Mouse (Mus musculus) limb, embryonic 14.5 days (tissue): ENCODE measurements around the gene Adam11. TPM values are rescaled to one million over a fixed set of nuclear protein-coding genes. Genes with fewer than 3 reads are reported as not detected.

Experiments used
- ATAC-seq: fragments of 200-750 bp; cut with Nextera tagmentation; 2 replicates; pipeline ENCODE4 v1.8.0; 2017; ENCODE audit warnings: low read depth, moderate number of reproducible peaks, moderate TSS enrichment; ENCODE audit not compliant: low FRiP score
- DNase-seq: peaks from one replicate; pipeline ENCODE4 v3.0.0-alpha.2; 2015; ENCODE audit warnings: low spot score
- H3K27ac ChIP-seq: fragments of 300-500 bp; sonication (generic); replicated peaks from 2 replicates; pipeline ENCODE4 v1.5.1; 2014; ENCODE audit warnings: low read depth, mild to moderate bottlenecking, low read length, moderate library complexity, mixed read lengths
- H3K27me3 ChIP-seq: fragments of 300-500 bp; sonication (generic); 2 replicates; pipeline ENCODE4 v1.6.1; 2014; ENCODE audit warnings: low read length, mixed read lengths; ENCODE audit not compliant: control insufficient read depth, insufficient read depth
- H3K36me3 ChIP-seq: fragments of 300-500 bp; sonication (generic); 2 replicates; pipeline ENCODE4 v1.6.1; 2014; ENCODE audit warnings: mild to moderate bottlenecking, low read length, moderate library complexity, mixed read lengths; ENCODE audit not compliant: control insufficient read depth, insufficient read depth
- H3K4me1 ChIP-seq: fragments of 300-500 bp; sonication (generic); 2 replicates; pipeline ENCODE4 v1.6.1; 2014; ENCODE audit warnings: antibody characterized with exemption, low read length, mixed read lengths; ENCODE audit not compliant: control insufficient read depth, insufficient read depth
- H3K4me2 ChIP-seq: fragments of 300-500 bp; sonication (generic); replicated peaks from 2 replicates; pipeline ENCODE4 v1.6.1; 2014; ENCODE audit warnings: low read depth, mild to moderate bottlenecking, low read length, moderate library complexity; ENCODE audit not compliant: severe bottlenecking
- H3K4me3 ChIP-seq: fragments of 300-500 bp; sonication (generic); replicated peaks from 2 replicates; pipeline ENCODE4 v1.5.1; 2014; ENCODE audit warnings: low read length
- H3K9ac ChIP-seq: fragments of 300-500 bp; sonication (generic); 2 replicates; pipeline ENCODE4 v1.6.1; 2014; ENCODE audit warnings: mild to moderate bottlenecking, low read depth, low read length, moderate library complexity; ENCODE audit not compliant: severe bottlenecking
- H3K9me3 ChIP-seq: fragments of 300-500 bp; sonication (generic); 2 replicates; pipeline ENCODE4 v1.6.1; 2016; ENCODE audit warnings: low read length; ENCODE audit not compliant: control insufficient read depth
- POLR2A ChIP-seq: fragments of 200-500 bp; IDR thresholded peaks from 2 replicates; pipeline ENCODE4 v1.8.0; 2012; ENCODE audit warnings: inconsistent platforms, mild to moderate bottlenecking, moderate library complexity, borderline replicate concordance; ENCODE audit not compliant: insufficient read depth, insufficient read length; ENCODE audit errors: extremely low read depth
- WGBS: fragments of 180-500 bp; shearing (Covaris S2); extraction: QIAGEN DNeasy Blood & Tissue Kit; methylation state at CpG from one replicate; pipeline ENCODE4 v1.1.7; 2014; 5-methylcytosine and 5-hydroxymethylcytosine counted together
- polyA plus RNA-seq, 2 experiments: library from polyadenylated mRNA; depleted of rRNA in 1 of 2; stranded (reverse) in 1 of 2; unstranded in 1 of 2; fragments of >200 nt; fragmentation: Nextera tagmentation in 1 of 2; extraction: Ambion mirVana in 1 of 2; gene quantifications; 2 replicates each; pipeline versions ENCODE4 v1.2.1 to v1.2.3; 2012 to 2014

Adam11 gene
- polyA plus RNA-seq, 2 experiments: 5.6 to 21.0 TPM

DNA sequence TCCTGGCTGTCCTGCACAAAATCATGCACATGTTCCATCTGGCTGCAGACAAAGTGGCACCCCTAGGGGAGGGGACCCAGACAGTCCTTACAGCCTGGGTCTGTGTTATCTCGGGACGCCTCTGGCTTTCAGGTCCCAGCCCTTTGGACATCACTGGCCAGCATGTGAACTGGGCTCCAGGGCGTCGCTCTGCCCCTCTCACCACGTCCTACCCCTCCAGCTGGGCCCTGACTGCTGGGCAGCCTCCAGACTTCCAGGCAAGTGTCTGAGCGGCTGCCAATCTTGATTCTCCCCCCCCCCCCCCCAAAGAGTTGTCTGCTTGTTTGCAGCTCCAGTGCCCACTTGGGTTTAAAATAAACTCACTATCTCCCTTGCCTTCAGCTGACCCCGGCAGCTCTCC, 22.2 kb downstream of the Adam11 start:
- no peaks in the 10 kb centered on the region for H3K27me3 ChIP-seq
- ATAC-seq (no peak), DNase-seq (no peak)
- no peak overlapping the region for H3K4me3 ChIP-seq
- no peak overlapping the region for H3K9ac ChIP-seq
- H3K27ac ChIP-seq: no peak overlapping the region
- WGBS: 61% methylated on average over 5 of the region's 7 CpGs
- H3K36me3 ChIP-seq: no peaks in the 10 kb centered on the region
- H3K9me3 ChIP-seq: no peaks in the 10 kb centered on the region
- TF ChIP-seq POLR2A: no peak
- H3K4me2 ChIP-seq: no peak overlapping the region
- H3K4me1 ChIP-seq: peaks cover 5% of the 10 kb centered on the region

DNA sequence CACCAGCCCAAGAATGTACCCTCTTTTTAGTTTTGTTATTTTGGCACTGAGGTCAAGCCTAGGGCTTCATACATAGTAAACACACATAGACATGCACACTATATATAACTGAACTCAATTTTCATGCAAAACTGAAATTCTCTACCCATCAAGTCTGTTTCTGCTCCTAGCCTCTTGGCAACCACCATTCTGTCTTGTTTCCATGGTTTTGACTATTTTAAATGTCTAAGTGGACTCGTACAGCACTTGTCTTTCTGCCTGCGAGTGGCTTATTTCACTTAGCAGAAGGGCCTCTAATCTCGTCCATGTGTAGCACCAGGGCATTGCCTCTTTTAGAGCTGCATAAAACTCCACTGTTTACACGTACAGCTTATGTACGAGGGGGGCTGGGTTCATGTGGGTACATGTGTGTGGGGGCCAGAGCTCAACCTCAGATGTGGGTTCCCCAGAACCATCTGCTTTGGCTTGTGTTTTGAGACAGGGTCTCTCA, 26.5 kb downstream of the Adam11 start:
- Histone ChIP-seq H3K27me3 (no peaks in the 10 kb centered on the region), H3K36me3 (no peaks in the 10 kb centered on the region), H3K4me3 (no peak overlapping the region), H3K9me3 (no peaks in the 10 kb centered on the region), H3K4me1 (no peaks in the 10 kb centered on the region; the same call in 1 of the 2 replicates), H3K4me2 (no peak overlapping the region), H3K9ac (no peak overlapping the region), H3K27ac (no peak overlapping the region)
- ATAC-seq (no peak), DNase-seq (no peak)
- 70% methylated on average over 5 of the region's 5 CpGs for WGBS
- no peak for TF ChIP-seq POLR2A

DNA sequence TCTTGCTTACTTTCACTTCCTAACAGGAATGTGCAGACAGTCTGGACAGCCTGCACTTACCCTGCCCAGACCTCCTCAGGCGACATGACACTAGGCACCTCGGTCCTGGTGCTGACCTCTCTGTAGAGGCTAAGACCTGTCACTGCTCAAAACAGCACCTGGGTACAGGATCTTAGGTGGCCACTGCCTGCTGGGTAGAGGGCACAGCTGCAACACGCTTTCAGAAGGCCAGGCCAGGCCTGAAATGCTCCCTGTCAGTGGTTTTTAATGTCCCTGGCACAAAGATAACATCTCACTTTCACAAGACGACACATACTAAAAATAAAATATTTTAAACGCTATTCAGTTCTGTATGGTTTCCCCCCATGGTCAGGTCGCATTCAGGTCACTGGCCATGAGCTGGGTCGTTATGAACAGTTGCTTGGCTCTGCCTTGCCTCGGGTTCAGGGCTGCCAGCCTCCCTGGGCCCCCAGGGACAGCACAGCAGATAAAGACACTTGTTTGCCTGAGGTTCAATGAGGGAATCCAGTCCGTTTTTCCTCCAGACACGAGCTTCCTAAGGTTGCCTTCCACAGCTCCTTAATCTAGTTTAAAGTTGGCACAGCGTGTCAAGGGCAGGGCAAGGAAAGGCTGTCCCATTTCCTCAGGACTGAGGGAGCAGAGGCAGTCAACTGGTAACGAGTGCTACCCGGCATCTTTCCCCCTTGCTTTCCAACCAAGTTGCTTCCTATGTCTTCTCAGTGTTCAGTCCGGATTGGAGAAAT, 30.6 kb downstream of the Adam11 start:
- 48% methylated on average over 14 of the region's 14 CpGs for WGBS
- Histone ChIP-seq H3K27ac (no peak overlapping the region), H3K9me3 (no peaks in the 10 kb centered on the region), H3K36me3 (peaks cover 13% of the 10 kb centered on the region; the same call in 1 of the 2 replicates), H3K4me3 (no peak overlapping the region), H3K9ac (no peak overlapping the region), H3K4me1 (no peaks in the 10 kb centered on the region; the same call in 1 of the 2 replicates), H3K4me2 (no peak overlapping the region), H3K27me3 (no peaks in the 10 kb centered on the region)
- no peak for TF ChIP-seq POLR2A
- no peak for ATAC-seq
- no peak for DNase-seq

DNA sequence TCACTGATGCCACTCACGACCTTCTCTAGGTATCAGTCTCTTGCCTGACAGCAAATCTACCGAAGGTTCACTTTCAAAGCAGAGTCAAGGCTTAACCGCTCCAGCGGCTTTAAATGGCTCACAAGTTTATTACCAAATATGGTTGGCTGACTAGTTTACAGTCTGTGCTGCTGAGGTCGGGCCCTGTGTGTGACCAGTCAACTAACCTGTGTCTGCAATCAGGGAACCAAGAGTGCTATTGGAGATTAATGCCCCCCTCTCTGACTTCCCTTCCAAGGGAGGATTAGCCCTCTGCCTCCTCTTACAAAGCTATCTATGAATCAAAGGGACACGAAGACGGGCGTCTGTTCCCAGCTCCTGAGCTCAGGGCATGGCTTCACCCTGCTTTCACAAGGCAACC, 32.9 kb downstream of the Adam11 start:
- no peak for ATAC-seq
- 44% methylated on average over 8 of the region's 8 CpGs for WGBS
- peaks cover 28% of the 10 kb centered on the region for H3K36me3 ChIP-seq

DNA sequence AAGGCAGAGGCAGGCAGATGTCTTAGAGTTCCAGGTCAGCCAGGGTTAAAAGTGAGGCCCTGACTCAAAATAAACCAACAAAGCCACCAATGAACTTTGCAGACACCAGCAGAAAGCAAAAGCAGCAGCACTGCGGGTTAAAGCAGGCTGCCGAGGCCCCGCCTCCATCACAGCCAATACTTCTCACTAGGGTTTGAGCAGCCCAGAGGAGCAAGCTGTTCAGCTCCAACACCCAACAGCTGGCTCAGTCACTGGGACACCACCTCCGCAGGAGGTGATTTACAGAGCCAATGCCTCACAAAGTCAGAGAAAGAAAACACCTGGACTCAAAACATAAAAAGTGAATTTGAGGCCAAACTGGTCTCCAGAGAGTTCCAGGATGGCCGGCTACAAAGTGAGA, 42.2 kb downstream of the Adam11 start:
- no peak for DNase-seq
- TF ChIP-seq POLR2A: no peak
- no peak overlapping the region for H3K27ac ChIP-seq
- H3K36me3 ChIP-seq: peaks cover 45% of the 10 kb centered on the region
- no peak overlapping the region for H3K4me2 ChIP-seq
- no peaks in the 10 kb centered on the region for H3K27me3 ChIP-seq
- H3K4me1 ChIP-seq: no peaks in the 10 kb centered on the region
- H3K4me3 ChIP-seq: no peak overlapping the region
- 84% methylated on average over 5 of the region's 5 CpGs for WGBS
- no peaks in the 10 kb centered on the region for H3K9me3 ChIP-seq
- ATAC-seq: no peak
- no peak overlapping the region for H3K9ac ChIP-seq

More for the DNA sequence above, 32.9 kb downstream of the Adam11 start:
- Histone ChIP-seq H3K4me3 (no peak overlapping the region), H3K9ac (no peak overlapping the region), H3K27ac (no peak overlapping the region), H3K4me2 (no peak overlapping the region), H3K9me3 (no peaks in the 10 kb centered on the region), H3K27me3 (no peaks in the 10 kb centered on the region), H3K4me1 (no peaks in the 10 kb centered on the region; the same call in 1 of the 2 replicates)
- TF ChIP-seq POLR2A: no peak
- no peak for DNase-seq
